Mouse (Mus musculus): ENCODE results near the gene Dync2h1. TPM values are rescaled to one million over a fixed set of nuclear protein-coding genes. Genes with fewer than 3 reads are reported as not detected.
"Not testable (repeated sequence)": the region's sequence is repeated elsewhere in the genome, so short reads cannot be mapped to it uniquely, and the experiment has no call there.

Dync2h1 gene
- total and polyA plus RNA-seq, 2 experiments from 2014 or later = 14.2 to 18.0 TPM

DNA sequence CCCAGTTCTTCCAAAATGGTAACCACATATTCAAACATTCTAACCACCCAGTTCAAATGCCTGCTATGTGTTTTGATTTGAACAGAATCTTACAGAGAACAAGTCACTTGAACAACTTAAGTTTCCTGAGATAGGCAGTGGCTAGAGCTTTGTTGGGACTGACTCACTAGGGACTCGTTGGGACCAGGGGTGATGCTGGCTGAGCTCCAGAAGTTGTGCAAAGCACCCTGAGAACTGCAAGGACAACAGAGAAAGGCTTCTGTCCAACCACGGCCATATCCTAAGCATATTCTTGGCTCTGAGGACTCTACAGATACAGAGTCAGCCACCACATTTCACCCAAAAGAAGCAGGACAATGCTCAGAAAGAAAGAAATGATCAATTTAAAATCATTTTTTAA, 215.1 kb downstream of the Dync2h1 start:
- H3K4me1 ChIP-seq (ENCODE audit: insufficient read depth, low read length) = no peaks in the 10 kb centered on the region
- TF ChIP-seq CTCF (IDR thresholded peaks at IDR 0.05) = no peak
- H3K9me3 ChIP-seq (ENCODE audit: low read length) = no peaks in the 10 kb centered on the region
- H3K27ac ChIP-seq (ENCODE audit: low read depth, low read length) = no peak overlapping the region
- no peak overlapping the region for H3K4me2 ChIP-seq (ENCODE audit: low read depth, low read length, poor library complexity, severe bottlenecking)
- no peak for DNase-seq (ENCODE audit: low spot score)
- 0 out of 2 replicates have a peak, but pooled peaks cover 4% of the 10 kb centered on the region for H3K36me3 ChIP-seq (ENCODE audit: insufficient read depth, low read length)
- WGBS = 79% methylated on average over 2 of the region's 2 CpGs
- no peak overlapping the region for H3K9ac ChIP-seq (replicated peaks; ENCODE audit: low read length, poor library complexity, severe bottlenecking)
- no peak overlapping the region for H3K4me3 ChIP-seq (ENCODE audit: low read depth, low read length)
- no peaks in the 10 kb centered on the region for H3K27me3 ChIP-seq (ENCODE audit: insufficient read depth, low read length)
- no peak for ATAC-seq (ENCODE audit: low FRiP score)

DNA sequence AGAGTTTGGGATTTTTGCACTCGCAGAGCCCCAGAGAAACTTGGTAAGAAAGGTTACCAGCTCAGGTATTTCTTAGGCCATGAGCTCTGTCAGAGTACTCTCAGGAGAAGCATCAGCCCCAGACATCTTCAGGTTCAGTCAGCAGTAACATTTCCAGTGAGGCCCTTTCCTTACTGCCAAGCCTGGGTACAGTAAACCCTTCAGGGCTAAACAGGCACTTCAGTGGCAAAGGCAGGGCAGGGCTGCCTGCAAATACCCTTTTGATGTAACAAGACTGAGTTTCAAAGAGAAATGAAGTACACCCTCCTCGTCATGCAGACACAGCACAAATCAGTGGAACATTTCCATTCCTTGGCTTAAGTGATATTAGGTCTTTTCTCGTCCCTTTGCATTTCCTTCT, 219.2 kb downstream of the Dync2h1 start:
- 86% methylated on average over 3 of the region's 3 CpGs for WGBS
- H3K4me2 ChIP-seq (ENCODE audit: low read depth, low read length, poor library complexity, severe bottlenecking) = no peak overlapping the region
- ATAC-seq (ENCODE audit: low FRiP score) = no peak

DNA sequence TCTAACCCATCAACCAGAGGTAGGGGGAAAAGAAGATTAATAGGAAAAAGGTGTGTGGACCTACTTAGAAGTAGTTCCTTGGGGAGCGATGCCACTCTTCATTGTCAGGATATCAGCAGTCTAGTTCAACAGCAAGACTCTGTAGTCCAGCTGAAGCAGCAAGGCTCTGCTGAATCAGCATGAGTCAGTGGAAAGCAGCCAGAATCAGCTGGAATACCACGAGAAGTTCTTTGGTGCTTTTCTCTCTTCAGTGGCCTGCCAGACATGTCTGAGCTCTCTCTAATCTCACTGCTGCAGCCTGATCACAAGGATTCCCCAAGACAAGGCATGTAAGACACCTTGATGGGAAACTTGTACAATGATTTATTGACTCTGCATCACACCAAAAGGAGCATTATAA, 225.9 kb downstream of the Dync2h1 start:
- H3K27me3 ChIP-seq (ENCODE audit: insufficient read depth, low read length) = no peaks in the 10 kb centered on the region
- no peaks in the 10 kb centered on the region for H3K4me1 ChIP-seq (ENCODE audit: insufficient read depth, low read length)
- H3K9ac ChIP-seq (replicated peaks; ENCODE audit: low read length, poor library complexity, severe bottlenecking) = no peak overlapping the region
- no peak overlapping the region for H3K4me2 ChIP-seq (ENCODE audit: low read depth, low read length, poor library complexity, severe bottlenecking)
- 85% methylated on average over 2 of the region's 2 CpGs for WGBS
- H3K4me3 ChIP-seq (ENCODE audit: low read depth, low read length) = no peak overlapping the region
- DNase-seq (ENCODE audit: low spot score) (no peak), ATAC-seq (ENCODE audit: low FRiP score) (no peak)
- no peaks in the 10 kb centered on the region; the same call in 1 of the 2 replicates for H3K36me3 ChIP-seq (ENCODE audit: insufficient read depth, low read length)
- H3K27ac ChIP-seq (ENCODE audit: low read depth, low read length) = no peak overlapping the region
- no peak for TF ChIP-seq CTCF (IDR thresholded peaks at IDR 0.05)
- no peaks in the 10 kb centered on the region for H3K9me3 ChIP-seq (ENCODE audit: low read length)

More for the DNA sequence above, 219.2 kb downstream of the Dync2h1 start:
- H3K27ac ChIP-seq (ENCODE audit: low read depth, low read length) = no peak overlapping the region
- no peak overlapping the region for H3K9ac ChIP-seq (replicated peaks; ENCODE audit: low read length, poor library complexity, severe bottlenecking)
- no peaks in the 10 kb centered on the region for H3K27me3 ChIP-seq (ENCODE audit: insufficient read depth, low read length)
- no peak for TF ChIP-seq CTCF (IDR thresholded peaks at IDR 0.05)
- no peaks in the 10 kb centered on the region for H3K9me3 ChIP-seq (ENCODE audit: low read length)
- no peak overlapping the region for H3K4me3 ChIP-seq (ENCODE audit: low read depth, low read length)
- DNase-seq (ENCODE audit: low spot score) = no peak
- H3K4me1 ChIP-seq (ENCODE audit: insufficient read depth, low read length) = no peaks in the 10 kb centered on the region
- 0 out of 2 replicates have a peak, but pooled peaks cover 4% of the 10 kb centered on the region for H3K36me3 ChIP-seq (ENCODE audit: insufficient read depth, low read length)

DNA sequence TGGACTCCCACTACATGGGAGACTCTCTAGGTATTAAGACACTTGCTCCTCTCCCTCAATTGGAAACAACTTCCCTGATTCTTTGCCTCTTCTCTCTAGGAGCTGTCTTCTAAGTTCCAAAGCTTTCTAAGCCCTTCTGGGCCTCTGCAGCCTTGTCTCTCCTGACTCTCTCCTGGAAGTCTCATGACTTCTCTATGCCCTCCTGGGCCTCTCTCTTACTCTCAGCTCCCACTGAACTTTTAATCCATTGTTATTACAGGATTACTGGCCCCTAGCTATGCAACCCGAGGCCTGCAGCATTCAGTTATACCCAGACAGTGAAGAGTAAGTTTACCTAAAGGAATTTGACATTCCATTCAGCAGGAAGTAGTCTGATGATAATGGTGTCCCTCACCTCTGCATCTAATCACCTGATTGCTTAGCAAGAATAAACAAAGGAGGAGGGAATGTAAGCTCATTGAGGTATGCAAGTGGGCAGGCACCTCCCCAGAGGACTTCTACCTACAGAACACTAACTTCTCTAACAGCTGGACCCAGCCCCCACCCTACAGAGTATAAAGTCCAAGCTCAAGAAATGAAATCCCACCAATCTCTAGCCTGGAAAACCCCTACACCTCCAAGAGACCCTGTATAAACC, 256.7 kb downstream of the Dync2h1 start:
- ATAC-seq (ENCODE audit: low FRiP score) (no peak), DNase-seq (ENCODE audit: low spot score) (no peak)
- H3K27me3 ChIP-seq (ENCODE audit: insufficient read depth, low read length) = no peaks in the 10 kb centered on the region
- H3K4me1 ChIP-seq (ENCODE audit: insufficient read depth, low read length) = no peaks in the 10 kb centered on the region
- H3K9me3 ChIP-seq (ENCODE audit: low read length) = no peaks in the 10 kb centered on the region
- H3K9ac ChIP-seq (replicated peaks; ENCODE audit: low read length, poor library complexity, severe bottlenecking) = no peak overlapping the region
- H3K4me3 ChIP-seq (ENCODE audit: low read depth, low read length) = no peak overlapping the region
- no peak overlapping the region for H3K27ac ChIP-seq (ENCODE audit: low read depth, low read length)
- WGBS = 24% methylated on average over 1 of the region's 1 CpGs
- no peak overlapping the region for H3K4me2 ChIP-seq (ENCODE audit: low read depth, low read length, poor library complexity, severe bottlenecking)
- H3K36me3 ChIP-seq (ENCODE audit: insufficient read depth, low read length) = peaks cover 3% of the 10 kb centered on the region; the same call in 1 of the 2 replicates
- no peak for TF ChIP-seq CTCF (IDR thresholded peaks at IDR 0.05)

DNA sequence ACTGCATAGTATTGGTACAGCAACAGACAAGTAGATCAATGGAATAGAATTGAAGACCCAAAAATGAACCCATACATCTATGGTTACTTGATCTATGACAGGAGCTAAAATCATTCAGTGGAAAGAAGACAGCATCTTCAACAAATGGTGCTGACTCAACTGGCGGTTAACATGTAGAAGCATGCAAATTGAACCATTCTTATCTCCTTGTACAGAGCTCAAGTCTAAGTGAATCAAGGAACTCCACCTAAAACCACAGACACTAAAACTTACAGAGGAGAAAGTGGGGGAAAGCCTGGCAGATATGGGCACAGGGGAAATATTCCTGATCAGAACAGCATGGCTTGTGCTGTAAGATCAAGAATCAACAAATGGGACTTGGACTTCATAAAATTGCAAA, 270.8 kb downstream of the Dync2h1 start:
- Histone ChIP-seq H3K4me3 (ENCODE audit: low read depth, low read length) (no peak overlapping the region), H3K9me3 (ENCODE audit: low read length) (no peaks in the 10 kb centered on the region), H3K27ac (ENCODE audit: low read depth, low read length) (no peak overlapping the region), H3K36me3 (ENCODE audit: insufficient read depth, low read length) (no peaks in the 10 kb centered on the region), H3K27me3 (ENCODE audit: insufficient read depth, low read length) (no peaks in the 10 kb centered on the region), H3K4me1 (ENCODE audit: insufficient read depth, low read length) (no peaks in the 10 kb centered on the region), H3K4me2 (ENCODE audit: low read depth, low read length, poor library complexity, severe bottlenecking) (no peak overlapping the region), H3K9ac (replicated peaks; ENCODE audit: low read length, poor library complexity, severe bottlenecking) (no peak overlapping the region)
- ATAC-seq (ENCODE audit: low FRiP score) (no peak), DNase-seq (ENCODE audit: low spot score) (no peak)
- WGBS = 95% methylated on average over 1 of the region's 1 CpGs
- TF ChIP-seq CTCF (IDR thresholded peaks at IDR 0.05) = no peak

DNA sequence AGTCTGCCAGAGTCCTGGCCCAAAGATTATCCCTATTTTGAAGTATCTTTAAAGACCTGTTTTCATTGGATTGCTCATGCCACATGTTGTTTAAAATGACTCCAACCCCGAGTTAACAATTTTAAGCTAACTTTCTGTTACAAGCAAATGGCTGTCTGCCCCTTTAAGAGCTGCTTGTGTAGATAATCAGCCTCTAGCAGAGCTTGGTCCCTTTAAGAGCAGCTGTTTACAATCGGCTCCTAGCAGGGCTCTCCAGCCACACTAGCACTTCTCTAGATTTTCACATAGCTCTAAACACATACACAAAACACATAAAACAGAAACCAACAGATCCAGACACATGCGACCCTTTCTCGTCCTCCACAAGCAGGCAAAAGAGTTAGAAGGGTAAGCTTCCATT, 273.7 kb downstream of the Dync2h1 start:
- DNase-seq (ENCODE audit: low spot score); ATAC-seq (ENCODE audit: low FRiP score): not testable (repeated sequence)

More for the DNA sequence above, 273.7 kb downstream of the Dync2h1 start:
- H3K4me2 ChIP-seq (ENCODE audit: low read depth, low read length, poor library complexity, severe bottlenecking); H3K27me3 ChIP-seq (ENCODE audit: insufficient read depth, low read length); H3K36me3 ChIP-seq (ENCODE audit: insufficient read depth, low read length); H3K9me3 ChIP-seq (ENCODE audit: low read length); H3K4me1 ChIP-seq (ENCODE audit: insufficient read depth, low read length); H3K9ac ChIP-seq (replicated peaks; ENCODE audit: low read length, poor library complexity, severe bottlenecking); H3K4me3 ChIP-seq (ENCODE audit: low read depth, low read length); H3K27ac ChIP-seq (ENCODE audit: low read depth, low read length): not testable (repeated sequence)
- 62% methylated on average over 4 of the region's 4 CpGs for WGBS

Data from midbrain, postnatal 0 days (tissue).